ENCODE assay signal across 8 mouse cellular contexts in the genomic region with DNA sequence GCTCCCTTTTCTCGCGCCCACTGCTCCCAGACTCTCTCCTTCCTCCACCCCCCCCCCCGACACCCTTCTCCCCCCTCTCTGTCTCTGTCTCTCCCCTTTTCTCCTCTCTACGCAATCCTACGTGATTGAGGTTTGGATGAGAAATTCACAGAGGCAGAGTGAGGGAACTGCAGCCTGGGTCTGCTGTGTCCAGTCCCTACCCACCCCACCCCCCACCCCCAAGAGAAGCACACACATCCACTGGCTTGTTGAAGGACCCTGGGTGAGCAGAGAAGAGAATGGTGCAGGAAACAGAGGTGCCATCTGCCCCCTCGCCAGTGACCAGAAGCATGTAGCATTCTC.
DNase-seq lines count a peak whose midpoint lies in the region; ATAC-seq and TF ChIP-seq lines count a peak whose summit lies in the region.

No protein-coding gene starts in this region.

- H3K27me3 ChIP-seq in heart, embryonic 10.5 days (ENCODE audit: insufficient read depth, poor library complexity, severe bottlenecking), result peaks cover 64% of the 10 kb centered on the region
- peaks cover 7% of the 10 kb centered on the region for H3K27me3 ChIP-seq in heart, adult 2 months (ENCODE audit: control insufficient read depth, insufficient read depth, low read length)
- peaks cover 55% of the 10 kb centered on the region for H3K27me3 ChIP-seq in hindbrain, embryonic 10.5 days (ENCODE audit: insufficient read depth, poor library complexity, severe bottlenecking)
- peaks cover 18% of the 10 kb centered on the region for H3K27me3 ChIP-seq in midbrain, embryonic 11.5 days (ENCODE audit: control insufficient read depth, insufficient read depth, low read length)

- no peak overlapping the region for H3K27ac ChIP-seq in heart, embryonic 10.5 days
- H3K27ac ChIP-seq in heart, adult 2 months, result no peak overlapping the region
- H3K27ac ChIP-seq in ES-E14 (ENCODE audit: insufficient read depth, low read depth, low read length, poor library complexity, severe bottlenecking), result no peak overlapping the region
- H3K27ac ChIP-seq in hindbrain, embryonic 10.5 days, result peak overlapping the region; percentile 80; the same call in 1 of the 2 replicates
- no peak overlapping the region for H3K27ac ChIP-seq in midbrain, embryonic 11.5 days (ENCODE audit: low read depth, low read length)

- H3K36me3 ChIP-seq in heart, embryonic 10.5 days, result no peaks in the 10 kb centered on the region
- H3K36me3 ChIP-seq in heart, adult 2 months (ENCODE audit: control insufficient read depth, insufficient read depth, low read length), result no peaks in the 10 kb centered on the region
- H3K36me3 ChIP-seq in ES-E14 (ENCODE audit: control insufficient read depth, insufficient read depth, low read length, poor library complexity, severe bottlenecking), result no peaks in the 10 kb centered on the region
- no peaks in the 10 kb centered on the region for H3K36me3 ChIP-seq in hindbrain, embryonic 10.5 days
- H3K36me3 ChIP-seq in midbrain, embryonic 11.5 days (ENCODE audit: control insufficient read depth, insufficient read depth, low read length), result no peaks in the 10 kb centered on the region

- no peak for TF ChIP-seq POLR2A in heart, adult 2 months (IDR thresholded peaks at IDR 0.05; ENCODE audit: insufficient read depth, low read depth, low read length)

- peak; percentile 66 for ATAC-seq in midbrain, embryonic 11.5 days (ENCODE audit: low FRiP score)

- no peak for TF ChIP-seq CTCF in heart, adult 2 months (IDR thresholded peaks at IDR 0.05)

- H3K9ac ChIP-seq in heart, adult 2 months (ENCODE audit: low read depth, low read length), result no peak overlapping the region
- H3K9ac ChIP-seq in ES-E14 (ENCODE audit: insufficient read depth, low read depth, low read length, poor library complexity, severe bottlenecking), result no peak overlapping the region
- H3K9ac ChIP-seq in midbrain, embryonic 11.5 days (ENCODE audit: low read length), result peak overlapping the region; percentile 72

- in situ Hi-C loops in ES-E14 (cut with MboI; ENCODE audit: low sequenced_read_pairs in 2 of 2, unreplicated experiment in 2 of 2), result no loop called here

- intact Hi-C loops in heart, adult 2 months (cut with DNase I), result no loop called here

- WGBS in heart, embryonic 10.5 days, result 2% methylated on average over 6 of the region's 6 CpGs
- WGBS in heart, adult 2 months, result 4% methylated on average over 5 of the region's 6 CpGs
- WGBS in hindbrain, embryonic 10.5 days, result 2% methylated on average over 6 of the region's 6 CpGs
- WGBS in midbrain, embryonic 11.5 days, result 3% methylated on average over 5 of the region's 6 CpGs

- no peaks in the 10 kb centered on the region for H3K9me3 ChIP-seq in heart, embryonic 10.5 days
- no peaks in the 10 kb centered on the region for H3K9me3 ChIP-seq in ES-E14 (ENCODE audit: control insufficient read depth, insufficient read depth, low read depth, low read length)
- H3K9me3 ChIP-seq in hindbrain, embryonic 10.5 days, result no peaks in the 10 kb centered on the region
- H3K9me3 ChIP-seq in midbrain, embryonic 11.5 days (ENCODE audit: control insufficient read depth, low read length), result no peaks in the 10 kb centered on the region

- no peaks in the 10 kb centered on the region for H3K79me2 ChIP-seq in heart, adult 2 months (replicated peaks; ENCODE audit: control insufficient read depth, insufficient read depth, low read length)

- H3K4me3 ChIP-seq in heart, embryonic 10.5 days, result peak overlapping the region; percentile 73
- H3K4me3 ChIP-seq in heart, adult 2 months, result no peak overlapping the region
- peak overlapping the region; percentile 75 to 77; a peak in 3 of 4 replicates for H3K4me3 ChIP-seq in ES-E14 (ENCODE audit: insufficient read depth in 1 of 2, low read depth in 1 of 2, low read length in 2 of 2, poor library complexity in 1 of 2, severe bottlenecking in 1 of 2)
- peak overlapping the region; percentile 69 for H3K4me3 ChIP-seq in hindbrain, embryonic 10.5 days
- H3K4me3 ChIP-seq in midbrain, embryonic 11.5 days (ENCODE audit: low read depth, low read length), result peak overlapping the region; percentile 70

- peaks cover 20% of the 10 kb centered on the region for H3K4me1 ChIP-seq in heart, embryonic 10.5 days
- H3K4me1 ChIP-seq in heart, adult 2 months (ENCODE audit: control insufficient read depth, insufficient read depth, low read length), result no peaks in the 10 kb centered on the region
- no peaks in the 10 kb centered on the region for H3K4me1 ChIP-seq in ES-E14 (ENCODE audit: control insufficient read depth in 2 of 2, insufficient read depth in 2 of 2, low read length in 2 of 2, poor library complexity in 1 of 2)
- H3K4me1 ChIP-seq in hindbrain, embryonic 10.5 days (replicated peaks), result peaks cover 25% of the 10 kb centered on the region
- 0 out of 2 replicates have a peak, but pooled peaks cover 2% of the 10 kb centered on the region for H3K4me1 ChIP-seq in midbrain, embryonic 11.5 days (ENCODE audit: control insufficient read depth, insufficient read depth, low read length)

- TF ChIP-seq EP300 in heart, adult 2 months (IDR thresholded peaks at IDR 0.05; ENCODE audit: insufficient read depth, low read depth, low read length), result no peak

- DNase-seq in heart, embryonic 10.5 days (ENCODE audit: low spot score), result no peak
- DNase-seq in heart, adult 2 months, result no peak
- no peak for DNase-seq in ES-E14 (ENCODE audit: low read depth, low spot score)
- DNase-seq in hindbrain, embryonic 10.5 days (ENCODE audit: low spot score), result no peak
- no peak for DNase-seq in midbrain, embryonic 11.5 days (ENCODE audit: low spot score, missing footprints)
- no peak for DNase-seq in right cerebral cortex, postnatal 25 days
- DNase-seq in testis, postnatal 10 days (ENCODE audit: low spot score), result no peak
- no peak for DNase-seq in thymus, postnatal 25 days

- peak overlapping the region; percentile 96 for H3K4me2 ChIP-seq in midbrain, embryonic 11.5 days

TF ChIP-seq in ES-E14, 5 proteins besides CTCF, POLR2A, EP300 and RAD21:
- TF ChIP-seq ZNF384 (IDR thresholded peaks at IDR 0.05; ENCODE audit: low read depth, low read length) (no peak), ZC3H11A (IDR thresholded peaks at IDR 0.05; ENCODE audit: borderline replicate concordance, low read depth, low read length) (no peak), MAFK (IDR thresholded peaks at IDR 0.05; ENCODE audit: insufficient read depth, low read depth, low read length) (no peak), HCFC1 (IDR thresholded peaks at IDR 0.05; ENCODE audit: borderline replicate concordance, insufficient read depth, low read length) (no peak), CHD2 (IDR thresholded peaks at IDR 0.05; ENCODE audit: low read depth, low read length) (no peak)
